Mouse (Mus musculus) embryonic facial prominence, embryonic 10.5 days (tissue): ENCODE measurements around the gene Smarcb1. TPM values are rescaled to one million over a fixed set of nuclear protein-coding genes. Genes with fewer than 3 reads are reported as not detected.

Experiments used
- DNase-seq: peaks from one replicate; pipeline ENCODE4 v3.0.0-alpha.2; 2017; ENCODE audit warnings: low spot score
- H3K27ac ChIP-seq: fragments of 300-500 bp; sonication (generic); replicated peaks from 2 replicates; pipeline ENCODE4 v1.5.1; 2016; ENCODE audit warnings: mild to moderate bottlenecking
- H3K27me3 ChIP-seq: fragments of 300-500 bp; sonication (generic); replicated peaks from 2 replicates; pipeline ENCODE4 v1.6.1; 2016; ENCODE audit warnings: low read depth, mild to moderate bottlenecking; ENCODE audit not compliant: poor library complexity, severe bottlenecking
- H3K36me3 ChIP-seq: fragments of 300-500 bp; sonication (generic); replicated peaks from 2 replicates; pipeline ENCODE4 v1.6.1; 2016; ENCODE audit warnings: mild to moderate bottlenecking, moderate library complexity
- H3K4me1 ChIP-seq: fragments of 300-500 bp; sonication (generic); 2 replicates; pipeline ENCODE4 v1.6.1; 2016
- H3K4me3 ChIP-seq: fragments of 300-500 bp; sonication (generic); 2 replicates; pipeline ENCODE4 v1.5.1; 2016; ENCODE audit warnings: mild to moderate bottlenecking, moderate library complexity
- H3K9me3 ChIP-seq: fragments of 300-500 bp; sonication (generic); 2 replicates; pipeline ENCODE4 v1.6.1; 2016; ENCODE audit warnings: mild to moderate bottlenecking
- WGBS: fragments of 180-500 bp; shearing (Covaris S2); methylation state at CpG from one replicate; pipeline ENCODE4 v1.1.7; 2016; 5-methylcytosine and 5-hydroxymethylcytosine counted together
- polyA plus RNA-seq: library from polyadenylated mRNA; unstranded; fragments of >200 nt; fragmentation: Nextera tagmentation; extraction: Ambion mirVana; gene quantifications from 2 replicates; pipeline ENCODE4 v1.2.1, GENCODE M21; 2016

Gene Smarcb1
- 284 and 291 TPM in 2 replicates for polyA plus RNA-seq

GRCm38 (mm10) chr10:75921026-75921725, at the start of gene Smarcb1:
Smarcb1 (minus strand) TSS chr10:75921617.
- WGBS, result under 1% methylated on average over 76 of the region's 76 CpGs

GRCm38 (mm10) chr10:75954381-75954811, 33.0 kb upstream of the Smarcb1 start, which contains the start of gene Gm5134:
Gm5134 (plus strand) TSS chr10:75954514.
- Histone ChIP-seq H3K4me3 (peak within 1 kb of the TSS; percentile 45), H3K4me1 (peaks cover 27% of the 10 kb centered on the region), H3K36me3 (no peaks in the 10 kb centered on the region), H3K9me3 (no peaks in the 10 kb centered on the region), H3K27ac (no peak within 1 kb of the TSS; the same call in 1 of the 2 replicates), H3K27me3 (peaks cover 17% of the 10 kb centered on the region)
- no peak for DNase-seq
- WGBS, result 27% methylated on average over 20 of the region's 20 CpGs

More at GRCm38 (mm10) chr10:75921026-75921725, at the start of gene Smarcb1:
- H3K27me3 ChIP-seq, result no peaks in the 10 kb centered on the region
- DNase-seq, result peak; percentile 95
- H3K27ac ChIP-seq, result peak within 1 kb of the TSS; percentile 99
- H3K4me3 ChIP-seq, result peak within 1 kb of the TSS; percentile 84
- peaks cover 67% of the 10 kb centered on the region for H3K36me3 ChIP-seq
- peaks cover 44% of the 10 kb centered on the region for H3K4me1 ChIP-seq
- H3K9me3 ChIP-seq, result no peaks in the 10 kb centered on the region

- H3K4me3 ChIP-seq, result peak overlapping the region; percentile 65
- DNase-seq, result no peak
- H3K4me1 ChIP-seq, result peaks cover 27% of the 10 kb centered on the region
- peaks cover 26% of the 10 kb centered on the region for H3K27me3 ChIP-seq
- peak overlapping the region; percentile 79 for H3K27ac ChIP-seq
- 5% methylated on average over 13 of the region's 13 CpGs for WGBS
- no peaks in the 10 kb centered on the region for H3K36me3 ChIP-seq
- no peaks in the 10 kb centered on the region for H3K9me3 ChIP-seq
Observed at GRCm38 (mm10) chr10:75951424-75952050, 30.1 kb upstream of the Smarcb1 start.

GRCm38 (mm10) chr10:75950791-75951210, 29.4 kb upstream of the Smarcb1 start:
- no peaks in the 10 kb centered on the region for H3K36me3 ChIP-seq
- H3K27ac ChIP-seq, result peak overlapping the region; percentile 79
- no peaks in the 10 kb centered on the region for H3K9me3 ChIP-seq
- H3K27me3 ChIP-seq, result peaks cover 26% of the 10 kb centered on the region
- peak; percentile 64 for DNase-seq
- 1% methylated on average over 23 of the region's 23 CpGs for WGBS
- peaks cover 27% of the 10 kb centered on the region for H3K4me1 ChIP-seq
- H3K4me3 ChIP-seq, result peak overlapping the region; percentile 65

GRCm38 (mm10) chr10:75949053-75950045, 27.9 kb upstream of the Smarcb1 start:
- Histone ChIP-seq H3K27me3 (peaks cover 26% of the 10 kb centered on the region), H3K27ac (no peak overlapping the region), H3K4me1 (peaks cover 24% of the 10 kb centered on the region), H3K36me3 (no peaks in the 10 kb centered on the region), H3K4me3 (no peak overlapping the region), H3K9me3 (no peaks in the 10 kb centered on the region)
- WGBS, result 80% methylated on average over 22 of the region's 22 CpGs
- no peak for DNase-seq

GRCm38 (mm10) chr10:75948079-75948478, 26.7 kb upstream of the Smarcb1 start:
- H3K9me3 ChIP-seq, result no peaks in the 10 kb centered on the region
- no peak overlapping the region for H3K27ac ChIP-seq
- WGBS, result 76% methylated on average over 5 of the region's 5 CpGs
- peaks cover 26% of the 10 kb centered on the region for H3K4me1 ChIP-seq
- DNase-seq, result no peak
- peaks cover 27% of the 10 kb centered on the region for H3K27me3 ChIP-seq
- H3K36me3 ChIP-seq, result no peaks in the 10 kb centered on the region
- H3K4me3 ChIP-seq, result no peak overlapping the region

GRCm38 (mm10) chr10:75945896-75946295, 24.5 kb upstream of the Smarcb1 start:
- 83% methylated on average over 7 of the region's 7 CpGs for WGBS
- no peak for DNase-seq
- no peak overlapping the region for H3K27ac ChIP-seq
- H3K36me3 ChIP-seq, result no peaks in the 10 kb centered on the region
- H3K4me1 ChIP-seq, result peaks cover 22% of the 10 kb centered on the region
- no peaks in the 10 kb centered on the region for H3K9me3 ChIP-seq
- peaks cover 33% of the 10 kb centered on the region for H3K27me3 ChIP-seq
- no peak overlapping the region for H3K4me3 ChIP-seq

- H3K27ac ChIP-seq, result no peak overlapping the region
- H3K36me3 ChIP-seq, result no peaks in the 10 kb centered on the region
- no peak for DNase-seq
- H3K27me3 ChIP-seq, result peaks cover 32% of the 10 kb centered on the region
- peaks cover 22% of the 10 kb centered on the region for H3K4me1 ChIP-seq
- 94% methylated on average over 7 of the region's 7 CpGs for WGBS
- no peak overlapping the region for H3K4me3 ChIP-seq
- H3K9me3 ChIP-seq, result no peaks in the 10 kb centered on the region
Observed at GRCm38 (mm10) chr10:75945213-75945612, 23.8 kb upstream of the Smarcb1 start.

GRCm38 (mm10) chr10:75944066-75944772, 22.8 kb upstream of the Smarcb1 start:
- Histone ChIP-seq H3K4me3 (no peak overlapping the region), H3K4me1 (peaks cover 18% of the 10 kb centered on the region), H3K36me3 (no peaks in the 10 kb centered on the region), H3K9me3 (no peaks in the 10 kb centered on the region), H3K27me3 (peaks cover 33% of the 10 kb centered on the region), H3K27ac (no peak overlapping the region)
- WGBS, result 30% methylated on average over 11 of the region's 11 CpGs
- DNase-seq, result no peak

- H3K36me3 ChIP-seq, result no peaks in the 10 kb centered on the region
- no peak within 1 kb of the TSS for H3K4me3 ChIP-seq
- H3K4me1 ChIP-seq, result peaks cover 18% of the 10 kb centered on the region
- no peak within 1 kb of the TSS for H3K27ac ChIP-seq
- H3K27me3 ChIP-seq, result peaks cover 35% of the 10 kb centered on the region
- WGBS, result 81% methylated on average over 15 of the region's 15 CpGs
- H3K9me3 ChIP-seq, result no peaks in the 10 kb centered on the region
- DNase-seq, result no peak
Observed at GRCm38 (mm10) chr10:75942736-75943477, 21.5 kb upstream of the Smarcb1 start, which contains the start of gene Vpreb3. Vpreb3 (plus strand) TSS chr10:75943057.
